Mouse (Mus musculus): ENCODE measurements around the gene Dhcr24. TPM values are rescaled to one million over a fixed set of nuclear protein-coding genes. Genes with fewer than 3 reads are reported as not detected.

The Dhcr24 gene
- total and polyA plus RNA-seq, 2 experiments from 2014 or later: 7.7 to 105 TPM

- DNase-seq: no peak
- H3K4me3 ChIP-seq (ENCODE audit: low read depth, low read length): peak overlapping the region; percentile 87
- no peak for ATAC-seq
- peak overlapping the region; percentile 93 for H3K4me2 ChIP-seq (ENCODE audit: low read depth)
- peak overlapping the region; percentile 59 for H3K9ac ChIP-seq
- WGBS: 3% methylated on average over 20 of the region's 20 CpGs
- H3K27me3 ChIP-seq (ENCODE audit: insufficient read depth, low read length): no peaks in the 10 kb centered on the region
- H3K36me3 ChIP-seq (ENCODE audit: insufficient read depth): peaks cover 8% of the 10 kb centered on the region; the same call in 1 of the 2 replicates
- TF ChIP-seq CTCF (IDR thresholded peaks at IDR 0.05; ENCODE audit: low read depth): 0 out of 2 replicates have a peak, but pooled peaks have one; percentile 7
- peak overlapping the region; percentile 76 for H3K27ac ChIP-seq (ENCODE audit: low read depth, low read length)
- H3K9me3 ChIP-seq (ENCODE audit: low read length): no peaks in the 10 kb centered on the region
- H3K4me1 ChIP-seq (ENCODE audit: insufficient read depth): peaks cover 22% of the 10 kb centered on the region
Measured at GRCm38 (mm10) chr4:106560213-106560845, 509 bp upstream of the Dhcr24 start.

GRCm38 (mm10) chr4:106562006-106562405, 1.2 kb downstream of the Dhcr24 start:
- Histone ChIP-seq H3K4me2 (ENCODE audit: low read depth) (peak overlapping the region; percentile 93), H3K36me3 (ENCODE audit: insufficient read depth) (peaks cover 16% of the 10 kb centered on the region), H3K27ac (ENCODE audit: low read depth, low read length) (no peak overlapping the region), H3K4me3 (ENCODE audit: low read depth, low read length) (peak overlapping the region; percentile 87), H3K9me3 (ENCODE audit: low read length) (no peaks in the 10 kb centered on the region), H3K27me3 (ENCODE audit: insufficient read depth, low read length) (no peaks in the 10 kb centered on the region), H3K9ac (peak overlapping the region; percentile 64), H3K4me1 (ENCODE audit: insufficient read depth) (peaks cover 22% of the 10 kb centered on the region)
- DNase-seq (no peak), ATAC-seq (no peak)
- TF ChIP-seq CTCF (IDR thresholded peaks at IDR 0.05; ENCODE audit: low read depth): no peak
- 10% methylated on average over 6 of the region's 6 CpGs for WGBS

GRCm38 (mm10) chr4:106562837-106563790, 2.3 kb downstream of the Dhcr24 start:
- Histone ChIP-seq H3K9ac (peak overlapping the region; percentile 64; the same call in 1 of the 2 replicates), H3K27ac (ENCODE audit: low read depth, low read length) (no peak overlapping the region), H3K27me3 (ENCODE audit: insufficient read depth, low read length) (no peaks in the 10 kb centered on the region), H3K4me1 (ENCODE audit: insufficient read depth) (peaks cover 22% of the 10 kb centered on the region), H3K4me2 (ENCODE audit: low read depth) (peak overlapping the region; percentile 93), H3K4me3 (ENCODE audit: low read depth, low read length) (peak overlapping the region; percentile 87), H3K36me3 (ENCODE audit: insufficient read depth) (peaks cover 26% of the 10 kb centered on the region), H3K9me3 (ENCODE audit: low read length) (no peaks in the 10 kb centered on the region)
- TF ChIP-seq CTCF (IDR thresholded peaks at IDR 0.05; ENCODE audit: low read depth): no peak
- WGBS: 49% methylated on average over 9 of the region's 9 CpGs
- no peak for DNase-seq
- ATAC-seq: no peak

- Histone ChIP-seq H3K4me2 (ENCODE audit: low read depth) (peak overlapping the region; percentile 93), H3K9ac (no peak overlapping the region), H3K36me3 (ENCODE audit: insufficient read depth) (peaks cover 26% of the 10 kb centered on the region), H3K4me3 (ENCODE audit: low read depth, low read length) (peak overlapping the region; percentile 87; the same call in 1 of the 2 replicates), H3K9me3 (ENCODE audit: low read length) (no peaks in the 10 kb centered on the region), H3K27ac (ENCODE audit: low read depth, low read length) (no peak overlapping the region), H3K4me1 (ENCODE audit: insufficient read depth) (peaks cover 22% of the 10 kb centered on the region), H3K27me3 (ENCODE audit: insufficient read depth, low read length) (no peaks in the 10 kb centered on the region)
- no peak for ATAC-seq
- TF ChIP-seq CTCF (IDR thresholded peaks at IDR 0.05; ENCODE audit: low read depth): no peak
- 87% methylated on average over 11 of the region's 11 CpGs for WGBS
- DNase-seq: no peak
Measured at GRCm38 (mm10) chr4:106564161-106564560, 3.3 kb downstream of the Dhcr24 start.

- Histone ChIP-seq H3K4me2 (ENCODE audit: low read depth) (no peak overlapping the region), H3K27me3 (ENCODE audit: insufficient read depth, low read length) (no peaks in the 10 kb centered on the region), H3K9ac (no peak overlapping the region), H3K36me3 (ENCODE audit: insufficient read depth) (peaks cover 60% of the 10 kb centered on the region), H3K4me1 (ENCODE audit: insufficient read depth) (no peaks in the 10 kb centered on the region), H3K27ac (ENCODE audit: low read depth, low read length) (no peak overlapping the region), H3K4me3 (ENCODE audit: low read depth, low read length) (no peak overlapping the region), H3K9me3 (ENCODE audit: low read length) (no peaks in the 10 kb centered on the region)
- ATAC-seq: no peak
- no peak for TF ChIP-seq CTCF (IDR thresholded peaks at IDR 0.05; ENCODE audit: low read depth)
- no peak for DNase-seq
- WGBS: 93% methylated on average over 4 of the region's 4 CpGs
Measured at GRCm38 (mm10) chr4:106569680-106570079, 8.8 kb downstream of the Dhcr24 start.

GRCm38 (mm10) chr4:106571081-106571724, 10.4 kb downstream of the Dhcr24 start:
- no peak for DNase-seq
- no peaks in the 10 kb centered on the region for H3K4me1 ChIP-seq (ENCODE audit: insufficient read depth)
- H3K9me3 ChIP-seq (ENCODE audit: low read length): no peaks in the 10 kb centered on the region
- WGBS: 82% methylated on average over 11 of the region's 11 CpGs
- no peak for TF ChIP-seq CTCF (IDR thresholded peaks at IDR 0.05; ENCODE audit: low read depth)
- H3K9ac ChIP-seq: no peak overlapping the region
- H3K27ac ChIP-seq (ENCODE audit: low read depth, low read length): no peak overlapping the region
- peaks cover 60% of the 10 kb centered on the region for H3K36me3 ChIP-seq (ENCODE audit: insufficient read depth)
- H3K27me3 ChIP-seq (ENCODE audit: insufficient read depth, low read length): no peaks in the 10 kb centered on the region
- ATAC-seq: 0 out of 2 replicates have a peak, but pooled peaks have one; percentile 10
- H3K4me2 ChIP-seq (ENCODE audit: low read depth): no peak overlapping the region
- no peak overlapping the region for H3K4me3 ChIP-seq (ENCODE audit: low read depth, low read length)

All from forebrain, postnatal 0 days (tissue).